Mouse (Mus musculus) brain, embryonic 14.5 days (tissue): ENCODE data around the gene Sgpp1.

Source experiments
- CTCF ChIP-seq: fragments of 200-500 bp; IDR thresholded peaks from 2 replicates; pipeline ENCODE4 v1.5.1; 2012; ENCODE audit warnings: inconsistent platforms, mild to moderate bottlenecking, moderate library complexity, borderline replicate concordance; ENCODE audit not compliant: insufficient read depth, insufficient read length; ENCODE audit errors: extremely low read depth
- POLR2A ChIP-seq: fragments of 200-500 bp; IDR thresholded peaks from 2 replicates; pipeline ENCODE4 v1.6.1; 2012; ENCODE audit warnings: mild to moderate bottlenecking, inconsistent platforms, borderline replicate concordance; ENCODE audit not compliant: poor library complexity, insufficient read depth, insufficient read length, severe bottlenecking; ENCODE audit errors: extremely low read depth

DNA sequence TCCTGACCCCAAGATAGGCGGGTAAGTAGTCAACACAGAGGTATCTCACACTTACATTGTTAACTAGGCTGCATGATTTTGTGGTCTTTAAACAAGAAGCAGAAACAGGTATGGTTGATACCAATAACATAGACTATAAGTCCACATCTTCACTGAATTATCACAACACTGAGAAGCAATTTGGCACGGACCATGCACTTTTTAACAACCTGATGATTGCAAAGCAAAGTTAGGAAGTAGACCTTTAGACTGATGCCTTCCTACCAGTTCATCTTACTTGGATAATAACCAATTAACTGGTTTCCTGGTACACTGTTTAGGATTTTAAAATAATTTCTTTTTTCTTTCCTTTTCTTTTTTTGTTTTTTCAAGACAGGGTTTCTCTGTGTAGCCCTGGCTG is 67.3 kb downstream of the Sgpp1 start:
- TF ChIP-seq POLR2A = no peak
- no peak for TF ChIP-seq CTCF
